Mouse (Mus musculus) skeletal muscle tissue, postnatal 0 days (tissue): ENCODE measurements around the gene Smug1. TPM values are rescaled to one million over a fixed set of nuclear protein-coding genes. Genes with fewer than 3 reads are reported as not detected.

ENCODE experiments used
- polyA plus RNA-seq: library from polyadenylated mRNA; unstranded; fragments of >200 nt; fragmentation: Nextera tagmentation; extraction: Ambion mirVana; gene quantifications from 2 replicates; pipeline ENCODE4 v1.2.1, GENCODE M21; 2015

Smug1 gene
- 8.5 and 9.7 TPM in 2 replicates for polyA plus RNA-seq

DNA sequence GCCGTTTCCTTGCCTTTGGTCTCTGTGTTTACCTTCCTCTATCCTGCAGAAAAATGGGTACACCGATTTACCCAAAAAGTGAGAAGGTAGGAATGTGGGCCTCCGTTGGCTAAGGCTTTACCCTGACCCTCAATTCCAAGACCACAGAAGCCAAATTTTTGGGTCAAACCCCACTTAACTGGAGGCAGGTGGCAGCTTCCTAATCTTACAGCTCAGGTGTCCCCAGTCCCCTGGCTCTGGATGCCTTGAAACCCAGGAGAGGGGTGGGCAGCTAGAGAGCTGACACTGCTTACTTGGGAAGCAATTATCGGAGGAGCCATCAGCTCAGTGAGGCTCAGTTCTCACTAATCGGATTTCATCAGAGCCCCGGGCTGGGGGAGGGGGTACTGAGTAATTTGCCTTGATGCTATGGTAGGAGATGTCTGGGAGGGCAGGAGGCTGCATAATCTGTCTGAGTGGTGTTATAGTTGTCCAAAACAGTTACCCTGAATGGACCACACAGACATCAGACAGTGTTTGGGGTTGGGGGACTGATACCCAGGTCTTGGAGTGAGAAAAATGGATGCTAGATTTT is at the start of gene Smug1:
TSS of gene Smug1 (minus strand) at position 51 of the 574 bp plus-strand sequence.

Other genes with a start within 250 kb of the Smug1 start
- gene Hoxc13, start 246.0 kb downstream of the Smug1 start, polyA plus RNA-seq = 0.05 TPM in 2 replicates
- gene Hoxc12, start 230.3 kb downstream of the Smug1 start, polyA plus RNA-seq = 0.19 and 0.21 TPM in 2 replicates
- 2.9 and 3.4 TPM in 2 replicates for gene Hoxc11, start 212.7 kb downstream of the Smug1 start, polyA plus RNA-seq
- 24.5 and 25.7 TPM in 2 replicates for gene Hoxc10, start 200.3 kb downstream of the Smug1 start, polyA plus RNA-seq
- gene Hoxc5, start 199.6 kb downstream of the Smug1 start, polyA plus RNA-seq = 0.83 and 0.96 TPM in 2 replicates
- 8.1 and 8.4 TPM in 2 replicates for gene Hoxc9, start 190.7 kb downstream of the Smug1 start, polyA plus RNA-seq
- gene Hoxc8, start 176.5 kb downstream of the Smug1 start, polyA plus RNA-seq = 1.5 and 2.4 TPM in 2 replicates
- 4.1 and 4.5 TPM in 2 replicates for gene Hoxc6, start 168.8 kb downstream of the Smug1 start, polyA plus RNA-seq
- gene Hoxc4, start 148.2 kb downstream of the Smug1 start, polyA plus RNA-seq = 2.7 and 3.3 TPM in 2 replicates
- gene Cbx5, start 72.7 kb upstream of the Smug1 start, polyA plus RNA-seq = 34.1 and 36.8 TPM in 2 replicates
- gene Hnrnpa1, start 73.3 kb upstream of the Smug1 start, polyA plus RNA-seq = 222 and 236 TPM in 2 replicates
- gene Nfe2, start 91.3 kb upstream of the Smug1 start, polyA plus RNA-seq = 0.59 and 0.71 TPM in 2 replicates
- gene Copz1, start 105.6 kb upstream of the Smug1 start, polyA plus RNA-seq = 82.6 and 111 TPM in 2 replicates
- gene Gpr84, start 143.5 kb upstream of the Smug1 start, polyA plus RNA-seq = 0.14 TPM in 1 of 2 replicates, not detected in the other
- gene Zfp385a, start 173.0 kb upstream of the Smug1 start, polyA plus RNA-seq = 11.7 and 14.2 TPM in 2 replicates
- 28.8 and 29.7 TPM in 2 replicates for gene Itga5, start 199.7 kb upstream of the Smug1 start, polyA plus RNA-seq